Mouse (Mus musculus): ENCODE data around the gene Pycr1.

GRCm38 (mm10) chr11:120682683-120683082 is 39.1 kb upstream of the Pycr1 start:
- TF ChIP-seq CTCF (IDR thresholded peaks at IDR 0.05; ENCODE audit: borderline replicate concordance, insufficient read depth, low read length) (no peak), POLR2A (IDR thresholded peaks at IDR 0.05; ENCODE audit: low read depth, low read length) (no peak)

Data from embryonic fibroblast, embryonic 13.5 days (primary cell).